Mouse (Mus musculus) right cerebral cortex, postnatal 10 days (tissue): ENCODE results near the gene Lrrc75a.

Experiments
- DNase-seq, 2 experiments: peaks; one replicate each; pipeline ENCODE4 v3.0.0; 2021; ENCODE audit warnings: low spot score in 2 of 2

Gene Lrrc75a

DNA sequence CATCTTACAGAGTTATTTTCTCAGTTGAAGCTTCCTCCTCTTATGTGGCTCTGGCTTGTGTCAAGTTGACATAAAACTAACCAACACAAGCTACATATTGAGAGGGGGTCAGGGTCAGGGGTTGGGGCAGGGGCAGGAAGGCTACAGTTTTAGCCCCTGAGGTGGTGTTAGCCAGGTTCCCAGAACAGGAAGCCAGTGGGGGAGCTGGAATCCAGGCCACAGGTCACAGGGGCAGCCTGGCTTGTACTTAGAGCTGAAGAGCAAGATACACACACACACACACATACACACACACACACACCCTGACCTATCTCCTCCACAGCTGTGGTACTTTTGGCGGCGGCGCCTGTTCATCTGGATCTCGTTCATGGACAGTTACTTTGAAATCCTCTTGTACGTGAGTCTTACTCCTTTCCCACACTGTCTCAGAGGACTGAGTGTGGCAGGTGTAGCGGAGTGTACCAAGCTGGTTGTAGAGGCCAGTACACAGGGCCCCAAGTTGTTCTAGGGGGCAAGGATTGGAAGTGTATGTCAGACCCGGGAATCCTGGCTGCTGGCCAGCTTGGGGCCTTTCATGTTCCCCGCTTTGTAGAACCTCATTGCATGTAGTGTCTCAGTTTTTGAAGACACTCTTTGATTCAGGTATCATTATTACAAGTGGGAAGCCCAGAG lies 56.3 kb downstream of the Lrrc75a start:
- no peak for DNase-seq

DNA sequence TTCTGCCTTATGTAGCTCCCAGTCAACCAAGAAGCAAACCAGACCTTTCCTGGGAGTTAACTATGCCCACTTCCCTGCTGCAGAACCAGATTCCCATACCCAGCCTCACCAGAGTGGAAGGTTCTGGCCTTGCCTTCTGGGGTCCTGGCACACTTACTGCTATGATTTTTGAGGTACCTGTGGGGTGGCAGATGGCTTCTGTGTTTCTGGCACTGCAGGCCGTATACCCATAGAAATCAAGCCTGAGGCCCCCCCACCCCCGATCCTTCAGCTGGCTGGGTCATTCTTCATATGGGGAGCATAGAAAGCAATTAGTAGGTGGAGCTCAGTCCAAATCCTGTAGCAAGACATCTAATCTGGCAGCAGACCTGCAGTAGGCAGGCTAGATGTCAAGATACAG lies 57.3 kb downstream of the Lrrc75a start:
- no peak for DNase-seq

DNA sequence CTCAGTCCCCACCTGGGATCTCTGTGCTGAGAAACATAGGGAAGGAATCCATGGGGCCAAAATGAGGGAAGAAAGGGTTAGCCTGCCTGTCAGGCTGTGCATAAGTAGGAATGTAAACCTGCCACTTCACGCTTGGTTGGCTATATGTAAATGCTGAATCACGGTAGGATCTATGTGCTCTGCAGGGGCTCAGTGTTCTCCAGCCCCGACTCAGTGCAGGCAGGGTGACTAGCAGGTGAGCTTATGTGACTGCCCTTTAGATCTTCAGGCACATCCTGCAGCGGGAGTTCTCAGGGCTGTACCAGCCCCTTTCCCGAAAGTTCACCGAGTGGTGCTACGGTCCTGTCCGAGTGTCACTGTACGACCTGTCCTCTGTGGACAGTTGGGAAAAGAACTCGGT lies 58.9 kb downstream of the Lrrc75a start:
- no peak for DNase-seq

DNA sequence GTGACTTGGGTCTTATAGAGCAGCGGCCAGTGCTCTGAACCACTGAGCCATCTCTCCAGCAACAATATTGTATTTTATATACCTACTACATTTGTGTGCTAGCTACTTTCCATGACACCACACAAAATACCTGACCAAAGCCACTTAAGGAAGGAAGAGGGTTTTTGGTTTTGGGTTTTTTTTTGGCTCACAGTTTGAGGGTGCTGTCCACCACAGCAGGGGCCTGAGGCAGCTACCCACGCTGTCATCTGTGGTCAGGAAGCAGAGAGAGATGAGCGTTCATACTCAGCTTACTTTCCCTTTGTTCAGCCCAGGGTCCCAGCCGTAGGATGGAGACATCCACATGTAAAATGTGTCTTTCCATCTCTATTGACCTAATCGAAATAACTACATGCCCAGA lies 61.3 kb downstream of the Lrrc75a start:
- no peak for DNase-seq

DNA sequence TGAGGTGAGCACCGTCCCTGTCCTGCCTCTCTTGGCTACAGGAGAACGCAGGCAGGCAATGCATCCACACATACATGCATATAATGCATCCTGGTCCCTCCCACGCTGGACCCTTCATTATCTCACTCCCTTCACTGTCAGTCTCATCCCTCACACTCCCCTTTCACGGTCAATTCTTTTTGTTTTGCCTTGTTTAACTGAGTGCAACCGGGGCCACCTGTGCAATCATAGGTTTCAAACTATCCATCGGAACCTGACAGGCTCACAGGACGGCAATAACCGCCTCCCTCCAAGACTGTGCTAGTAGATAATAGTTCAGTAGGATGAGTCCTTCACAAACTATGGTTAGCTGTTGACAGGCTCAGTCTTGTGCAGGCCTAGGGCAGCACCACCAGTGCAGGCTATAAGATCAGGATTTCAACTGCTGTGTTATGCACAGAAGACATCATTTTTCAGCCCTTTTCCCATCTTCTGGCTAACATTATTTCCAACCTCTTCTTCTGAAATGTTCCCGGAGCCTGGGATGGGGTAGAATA lies 63.6 kb downstream of the Lrrc75a start:
- DNase-seq: no peak

GRCm38 (mm10) chr11:62583031-62583430 lies 65.3 kb downstream of the Lrrc75a start:
- DNase-seq: no peak

GRCm38 (mm10) chr11:62576530-62577152 lies 71.7 kb downstream of the Lrrc75a start:
- peak in 1 of 2 experiments; percentile 51 for DNase-seq

GRCm38 (mm10) chr11:62575659-62576438 lies 72.5 kb downstream of the Lrrc75a start:
- DNase-seq: peak; percentile 75 to 82

GRCm38 (mm10) chr11:62575297-62575658 lies 73.0 kb downstream of the Lrrc75a start:
- DNase-seq: peak; percentile 89 to 93

DNA sequence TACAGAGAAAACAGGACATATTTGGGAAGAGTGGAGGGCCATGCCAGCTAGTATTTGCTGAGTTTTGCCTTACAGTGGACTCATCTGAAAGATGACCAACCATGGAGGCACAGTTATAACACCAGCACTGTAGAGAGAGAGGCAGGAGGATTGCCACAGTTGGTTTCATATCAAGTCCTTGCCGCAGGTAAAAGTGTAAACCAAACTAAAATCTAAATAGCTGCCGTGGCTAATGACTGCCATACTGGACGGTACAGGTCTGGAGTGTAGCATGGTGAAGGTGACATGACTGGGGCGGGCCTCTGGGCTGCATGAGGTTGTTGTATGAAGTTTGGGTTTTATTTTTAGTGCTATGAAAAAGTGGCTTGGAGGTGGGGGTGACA lies 73.6 kb downstream of the Lrrc75a start:
- no peak for DNase-seq

DNA sequence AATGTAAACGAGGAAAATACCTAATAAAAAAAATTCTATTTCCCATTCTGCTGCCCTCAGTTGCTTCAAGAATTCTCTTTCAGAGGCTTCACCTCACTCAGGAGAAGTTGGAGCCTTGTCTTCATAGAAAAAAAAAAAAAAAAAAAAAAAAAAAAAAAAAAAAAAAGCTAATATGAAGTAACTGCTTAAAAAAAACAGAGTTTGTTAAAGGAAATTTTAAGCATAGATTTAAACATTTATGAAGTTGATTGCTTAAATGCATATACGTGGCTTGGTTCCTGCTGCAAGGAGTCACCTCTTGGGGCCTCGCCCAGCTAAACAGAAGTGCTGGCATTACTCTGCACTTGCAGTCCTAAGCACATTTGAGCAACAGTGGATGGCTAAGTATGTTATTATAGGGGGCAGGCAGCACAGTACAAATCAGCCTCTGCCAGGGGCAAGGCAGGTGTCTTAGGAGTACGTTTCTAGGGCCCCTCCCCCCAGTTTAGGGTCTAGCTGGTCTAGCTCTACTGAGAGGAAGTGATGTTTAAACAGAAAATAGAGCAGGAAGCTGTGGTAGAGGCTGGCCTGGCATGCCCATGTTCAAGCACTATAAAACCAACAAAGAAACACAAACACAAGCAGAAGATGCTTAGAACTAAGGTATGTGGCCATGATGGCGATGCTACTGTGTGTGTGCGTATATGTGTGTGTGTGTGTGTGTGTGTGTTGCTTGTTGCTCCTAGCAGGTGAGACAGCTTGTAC lies 74.2 kb downstream of the Lrrc75a start, which contains the start of gene Trpv2:
TSS of gene Trpv2 (plus strand) at position 528 of the 744 bp plus-strand sequence.
- no peak for DNase-seq

- no peak for DNase-seq
Observed at GRCm38 (mm10) chr11:62568300-62568699, 80.0 kb downstream of the Lrrc75a start.

DNA sequence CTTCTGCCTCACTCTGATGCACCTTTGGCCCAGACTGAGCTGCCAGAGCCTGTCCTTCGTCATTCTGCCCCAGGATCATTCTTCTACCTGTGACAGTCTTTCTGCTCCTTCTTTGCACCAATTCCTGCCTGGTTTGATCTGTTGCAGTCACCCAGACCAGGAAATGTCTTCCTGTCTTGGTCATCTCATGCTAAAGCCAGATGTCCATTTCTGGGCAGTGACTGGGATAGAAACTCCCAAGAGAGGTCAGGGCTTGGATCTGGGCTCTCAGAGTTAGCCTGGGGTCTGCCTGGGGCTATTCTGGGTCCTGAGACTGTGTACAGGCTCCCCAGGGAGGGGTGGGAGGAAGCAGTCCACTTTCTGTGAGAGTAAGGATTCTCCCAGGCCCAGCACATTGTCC lies 82.1 kb downstream of the Lrrc75a start:
- no peak for DNase-seq

DNA sequence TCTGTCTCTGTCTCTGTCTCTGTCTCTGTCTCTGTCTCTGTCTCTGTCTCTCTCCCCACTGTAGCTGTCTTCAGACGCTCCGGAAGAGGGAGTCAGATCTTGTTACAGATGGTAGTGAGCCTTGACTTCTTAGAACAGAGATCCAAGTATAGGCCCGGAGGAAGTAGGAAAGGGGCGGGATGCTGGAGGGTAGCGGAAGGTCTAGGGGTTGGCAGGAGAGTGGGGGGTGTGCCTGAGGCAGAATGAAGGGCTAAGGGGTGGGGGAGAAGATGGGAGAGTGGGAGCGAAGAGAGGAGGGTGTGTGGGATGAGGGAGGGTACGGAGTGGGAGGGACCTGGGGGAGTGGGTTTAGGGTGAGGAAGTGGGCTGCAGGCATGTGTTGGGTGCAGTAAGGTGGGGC lies 82.6 kb downstream of the Lrrc75a start:
- DNase-seq: no peak

DNA sequence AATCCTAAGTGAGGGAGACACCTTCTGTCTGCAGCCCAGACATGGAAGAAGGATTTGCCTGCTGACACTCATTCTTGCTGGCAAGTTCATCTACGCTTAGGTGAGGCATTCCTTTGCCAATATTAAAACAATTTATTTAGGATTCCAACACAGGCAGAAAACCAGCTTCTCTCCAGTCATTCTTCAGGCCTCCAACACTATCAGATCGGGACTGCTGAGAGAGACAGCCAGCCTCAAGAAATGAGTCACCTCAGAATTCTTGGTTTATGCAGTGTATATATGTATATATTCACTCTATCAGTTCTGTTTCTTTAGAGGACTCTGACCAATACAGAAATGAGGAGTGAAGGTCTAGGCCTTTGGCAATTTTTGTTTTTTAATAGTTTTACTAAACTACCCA lies 84.7 kb downstream of the Lrrc75a start:
- DNase-seq: no peak

DNA sequence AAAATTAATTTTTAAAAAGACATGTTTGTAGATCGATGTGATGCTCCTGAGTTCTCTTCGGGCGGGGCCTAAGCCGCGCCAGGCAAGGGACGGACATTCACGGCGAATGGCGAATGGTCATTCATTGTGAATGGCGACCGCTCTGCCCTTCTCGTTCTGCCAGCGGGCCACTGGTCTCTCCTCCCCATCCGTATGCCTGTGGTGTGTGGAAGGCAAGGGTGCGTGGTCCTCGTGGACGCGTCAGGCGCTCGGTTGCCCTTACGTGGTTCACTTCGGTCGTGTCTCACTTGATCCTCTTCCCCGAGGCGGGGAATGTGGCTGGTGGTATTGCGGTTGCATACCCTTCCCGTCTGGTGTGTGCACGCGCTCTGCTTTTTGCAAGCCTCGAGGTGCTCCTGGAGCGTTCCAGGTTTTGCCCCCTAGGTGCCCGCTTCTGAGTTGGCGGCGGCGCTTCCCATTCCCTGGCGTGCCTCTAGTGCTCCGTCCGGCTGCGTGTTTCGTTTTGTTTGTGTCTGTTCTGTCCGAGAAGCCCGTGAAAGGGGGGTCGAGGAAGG lies 87.8 kb downstream of the Lrrc75a start:
- no peak for DNase-seq

GRCm38 (mm10) chr11:62558961-62559646 lies 89.2 kb downstream of the Lrrc75a start:
- DNase-seq: no peak

DNA sequence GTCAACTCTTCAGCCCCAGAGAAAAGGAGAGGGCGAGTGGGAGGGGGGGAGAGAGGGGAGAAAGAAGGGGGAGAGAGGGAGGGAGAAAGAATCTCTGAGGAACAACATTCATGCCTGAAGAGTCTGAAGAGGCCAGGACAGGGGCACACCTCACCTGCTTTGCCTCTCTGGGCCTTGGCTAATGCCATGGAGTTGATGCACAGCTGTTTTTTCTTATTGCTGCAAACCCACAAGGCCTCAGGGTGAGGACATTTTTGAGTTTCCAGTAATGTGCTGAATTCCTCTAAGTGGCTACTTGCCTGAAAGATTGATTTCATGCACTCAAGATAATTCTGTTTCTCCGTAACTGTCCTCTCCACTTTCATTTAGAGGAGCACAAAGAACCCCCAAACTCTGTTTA lies 90.2 kb downstream of the Lrrc75a start:
- no peak for DNase-seq

DNA sequence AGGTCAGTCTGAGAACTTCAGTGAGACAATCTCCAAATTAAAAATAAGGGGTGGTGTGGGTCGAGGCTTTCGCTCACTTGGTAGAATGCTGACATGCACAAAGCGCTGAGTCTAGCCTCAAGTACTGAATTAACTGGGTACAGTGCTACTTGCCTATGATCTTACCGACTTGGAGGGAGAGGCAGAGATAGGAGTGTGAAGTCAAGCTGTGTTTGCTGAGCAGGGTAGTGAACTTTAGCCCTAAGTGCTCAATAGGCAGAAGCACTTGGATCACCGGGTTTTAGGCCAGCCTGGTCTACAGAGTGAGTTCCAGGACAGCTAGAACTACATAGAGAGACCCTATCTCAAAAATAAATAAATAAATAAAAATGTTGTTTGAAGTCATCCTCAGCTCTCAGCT lies 91.1 kb downstream of the Lrrc75a start:
- no peak for DNase-seq

GRCm38 (mm10) chr11:62555896-62556412 lies 92.4 kb downstream of the Lrrc75a start:
- no peak for DNase-seq
